In the genomic region with DNA sequence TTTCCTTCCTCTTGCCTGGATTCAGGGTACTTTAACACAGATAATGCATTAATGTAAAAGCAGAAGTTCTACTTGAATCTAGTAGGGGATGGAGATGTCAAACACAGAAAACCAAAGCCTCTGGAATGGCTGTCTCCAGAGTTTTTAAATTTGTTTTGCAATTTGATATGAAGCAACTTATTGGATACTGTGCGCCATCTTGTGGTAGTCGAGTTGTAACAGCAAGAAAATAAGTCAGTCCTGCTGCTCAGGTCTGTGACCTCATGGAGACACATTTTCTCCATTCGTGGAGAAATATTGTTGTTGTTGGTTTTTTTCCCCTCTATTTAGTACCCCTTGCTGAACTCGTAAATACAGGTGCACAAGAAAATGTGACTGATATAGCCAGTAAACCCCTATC, we compare ENCODE assay signal across 9 mouse cellular contexts. TPM values are rescaled to one million over a fixed set of nuclear protein-coding genes. Genes with fewer than 3 reads are reported as not detected.
DNase-seq lines count a peak whose midpoint lies in the region; ATAC-seq lines count a peak whose summit lies in the region.
"Had no signal": no experiment of that assay in that cellular context is flagged by ENCODE, and none has a peak within 500 bp of the region (broad histone marks: within the 10 kb centered on the region; RNA-seq: fewer than 3 reads in every experiment).

No protein-coding gene starts in this region.

- intact Hi-C loops in left cerebral cortex, postnatal 10 days (cut with DNase I) = loop anchor here (2.0 to 10.0 kb wide), 3 partner anchors 39 to 241 kb away; a partner anchor contains a TSS

- ATAC-seq in common myeloid progenitor, adult 5-6 weeks (replicated peaks; ENCODE audit: low read depth, poor library complexity, severe bottlenecking) = peak; percentile 74

- peak; percentile 46 for DNase-seq in adrenal gland, postnatal 10 days
- DNase-seq in adrenal gland, adult 8-10 months = no peak
- peak; percentile 18 to 30 for DNase-seq in left cerebral cortex, postnatal 10 days (ENCODE audit: extremely low spot score in 1 of 2, low spot score in 2 of 2)
- no peak for DNase-seq in left cerebral cortex, adult 8-10 months (ENCODE audit: low spot score in 2 of 2)
- DNase-seq in MN1 (ENCODE audit: low spot score) = peak; percentile 69
- DNase-seq in large intestine, adult 2 months (ENCODE audit: low read depth, low spot score) = peak; percentile 31
- DNase-seq in retina, postnatal 7 days (ENCODE audit: low read depth, low spot score) = peak; percentile 62

- 2% methylated on average over 4 of the region's 4 CpGs for WGBS in large intestine, adult 2 months

RNA-seq across cellular contexts. Expression of a gene that starts 8.4 kb away (rescaled TPM):
- not detected for total RNA-seq in adrenal gland, postnatal 10 days (2021)
- not detected for total RNA-seq in adrenal gland, adult 8-10 months (2022)
- total RNA-seq in left cerebral cortex, postnatal 10 days (2021) = not detected
- total RNA-seq in left cerebral cortex, adult 8-10 months (2022) = not detected
- total RNA-seq in common myeloid progenitor, adult 5-6 weeks (2017) = not detected in 2 replicates
- polyA plus RNA-seq in large intestine, adult 2 months (2012; rRNA removed) = not detected in 2 replicates
- polyA plus RNA-seq: heart, embryonic 14.5 days had no signal

RNA-seq across cellular contexts. Expression of a gene that starts 8.4 kb away (rescaled TPM):
- total RNA-seq in adrenal gland, postnatal 10 days (2021) = 1 to 10 TPM; 1.2 to 1.8 TPM
- under 1 TPM in 1 of 4 experiments, not detected in 3; 0.56 TPM for total RNA-seq in adrenal gland, adult 8-10 months (2022)
- total RNA-seq in left cerebral cortex, postnatal 10 days (2021) = not detected
- total RNA-seq in left cerebral cortex, adult 8-10 months (2022) = not detected
- total RNA-seq in common myeloid progenitor, adult 5-6 weeks (2017) = 0.50 and 1.6 TPM in 2 replicates
- 0.76 and 0.80 TPM in 2 replicates for polyA plus RNA-seq in large intestine, adult 2 months (2012; rRNA removed)

RNA-seq across cellular contexts. Expression of a gene that starts 12.3 kb away (rescaled TPM):
- total RNA-seq in adrenal gland, postnatal 10 days (2021) = 1 to 10 TPM in 1 of 2 experiments, under 1 TPM in 1; 0.51 to 1.4 TPM
- total RNA-seq in adrenal gland, adult 8-10 months (2022) = under 1 TPM in 1 of 4 experiments, not detected in 3; 0.17 TPM
- not detected for total RNA-seq in left cerebral cortex, postnatal 10 days (2021)
- total RNA-seq in left cerebral cortex, adult 8-10 months (2022) = not detected
- total RNA-seq in common myeloid progenitor, adult 5-6 weeks (2017) = 0.69 TPM in 1 of 2 replicates, not detected in the other
- 0.75 and 0.79 TPM in 2 replicates for polyA plus RNA-seq in large intestine, adult 2 months (2012; rRNA removed)

RNA-seq across cellular contexts. Expression of a gene that starts 41.0 kb away (rescaled TPM):
- total RNA-seq in adrenal gland, postnatal 10 days (2021) = under 1 TPM; 0.12 to 0.30 TPM
- total RNA-seq in adrenal gland, adult 8-10 months (2022) = under 1 TPM in 2 of 4 experiments, not detected in 2; 0.23 to 0.24 TPM
- total RNA-seq in left cerebral cortex, postnatal 10 days (2021) = under 1 TPM; 0.20 to 0.64 TPM
- 1 to 10 TPM in 2 of 4 experiments, under 1 TPM in 2; 0.74 to 1.6 (median 1.00) TPM for total RNA-seq in left cerebral cortex, adult 8-10 months (2022)
- total RNA-seq in common myeloid progenitor, adult 5-6 weeks (2017) = not detected in 2 replicates
- 0.17 and 0.19 TPM in 2 replicates for polyA plus RNA-seq in large intestine, adult 2 months (2012; rRNA removed)

Comparison
In these comparisons a context has a peak if more than half of its experiments do, and no peak if none do; other contexts are left out.
1. DNase-seq: peak in adrenal gland, postnatal 10 days (single experiment), left cerebral cortex, postnatal 10 days (2 of 2), MN1 (single experiment), large intestine, adult 2 months (single experiment) and retina, postnatal 7 days (single experiment); none in adrenal gland, adult 8-10 months (single experiment) and left cerebral cortex, adult 8-10 months (0 of 2).